Mouse (Mus musculus): Measurements from ENCODE around the gene Prkn.

Gene Prkn

DNA sequence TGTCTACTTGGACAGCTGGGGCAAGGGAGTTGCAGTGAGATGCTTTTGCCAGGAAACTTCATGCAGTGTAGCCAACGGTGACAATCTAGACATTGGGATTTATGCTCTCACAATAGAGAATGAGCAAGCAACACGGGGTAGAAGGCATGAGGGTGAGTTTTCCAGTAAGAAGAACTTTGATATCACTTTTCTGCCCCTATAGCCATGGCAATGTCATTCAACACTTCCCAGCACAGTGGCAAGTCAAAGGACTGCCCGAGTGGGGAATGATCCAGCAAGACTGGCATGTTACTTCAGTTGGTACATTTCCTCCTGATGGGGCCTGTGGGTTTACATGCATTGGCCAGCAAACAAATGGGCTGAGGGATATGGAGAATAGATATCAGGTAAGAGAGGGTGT, 577.0 kb downstream of the Prkn start:
- no peak for DNase-seq

DNA sequence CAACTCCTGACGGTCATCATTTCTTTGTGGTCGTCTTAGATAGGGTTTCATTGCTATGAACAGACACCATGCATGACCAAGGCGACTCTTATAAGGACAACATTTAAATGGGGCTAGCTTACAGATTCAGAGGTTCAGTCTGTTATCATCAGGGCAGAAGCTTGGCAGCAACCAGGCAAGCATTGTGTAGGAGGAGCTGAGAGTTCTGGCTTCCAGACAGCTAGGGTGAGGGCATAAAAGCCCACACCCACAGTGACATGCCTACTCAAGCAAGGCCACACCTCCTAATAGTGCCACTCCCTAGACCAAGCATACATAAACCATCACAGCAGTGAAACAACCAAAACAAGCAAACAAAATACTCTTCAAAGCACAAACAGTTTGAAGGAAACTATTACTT, 579.3 kb downstream of the Prkn start:
- DNase-seq = no peak

DNA sequence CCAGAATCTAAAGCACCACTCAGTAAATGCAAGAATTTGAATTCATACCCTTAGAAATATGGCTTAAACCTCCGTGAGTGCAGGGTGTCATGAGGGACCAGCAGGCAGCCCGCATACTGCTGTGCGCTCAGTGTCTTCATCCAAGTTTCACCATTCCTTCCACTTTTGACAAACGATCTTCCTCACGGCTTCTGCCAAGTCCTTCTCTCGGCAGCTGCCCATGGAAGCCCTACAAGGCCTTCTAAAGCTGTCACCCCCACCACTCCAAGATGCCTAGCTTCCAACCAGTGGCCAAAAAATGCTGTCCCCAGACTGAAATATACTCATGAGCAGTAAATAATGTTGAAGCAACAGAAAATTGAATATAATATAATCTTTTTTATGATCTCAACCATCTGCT, 580.7 kb downstream of the Prkn start:
- DNase-seq = peak; percentile 16

DNA sequence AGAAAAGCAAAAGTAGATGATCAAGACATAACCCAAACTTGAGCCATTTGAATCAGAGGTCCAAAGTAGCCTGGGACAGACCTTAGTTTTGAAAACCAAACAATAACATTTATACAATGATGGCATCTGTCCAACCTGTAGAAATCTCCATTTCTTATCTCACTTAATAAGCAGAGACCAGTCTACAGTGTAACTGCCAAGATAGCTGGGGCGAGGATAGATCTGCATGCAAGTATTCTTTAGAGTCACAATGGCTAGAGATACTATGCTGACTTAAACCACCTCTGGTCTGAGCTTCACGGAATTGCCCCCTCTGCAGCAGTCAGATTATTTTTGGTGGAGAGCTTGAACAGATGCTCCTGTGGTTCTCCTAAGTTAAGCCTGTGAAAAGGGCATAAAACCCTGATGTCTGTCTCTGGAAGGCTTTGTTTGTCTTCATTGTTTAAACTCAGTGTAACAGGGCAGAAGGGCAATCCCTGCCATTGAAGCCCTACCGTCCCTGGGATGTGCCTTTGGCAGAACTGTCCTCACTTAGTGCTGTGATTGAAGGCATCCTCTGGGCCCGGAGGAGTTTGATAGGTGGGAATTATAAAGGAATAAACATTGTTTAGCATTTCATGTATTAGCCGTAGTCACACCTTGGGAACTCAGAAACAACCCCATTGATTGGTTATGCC, 581.2 kb downstream of the Prkn start:
- no peak for DNase-seq

DNA sequence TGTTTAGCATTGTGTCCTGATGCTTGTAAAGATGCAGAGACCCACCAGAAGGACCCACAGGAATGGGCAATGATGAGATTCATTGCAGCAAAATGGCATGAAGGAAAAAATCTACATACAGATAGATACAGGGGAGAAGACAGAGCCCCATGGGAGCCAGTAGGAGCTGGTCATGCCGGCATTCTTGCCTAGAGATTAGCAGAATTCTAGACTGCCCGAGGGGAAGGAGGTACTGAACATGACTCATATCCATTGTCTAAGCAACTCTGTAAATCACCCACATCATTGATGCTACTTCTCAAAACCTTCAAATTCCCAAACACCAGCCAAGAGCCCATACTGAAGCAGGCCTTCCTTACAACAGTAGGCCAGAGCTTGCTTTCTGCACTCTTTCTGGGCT, 591.1 kb downstream of the Prkn start:
- no peak for DNase-seq

DNA sequence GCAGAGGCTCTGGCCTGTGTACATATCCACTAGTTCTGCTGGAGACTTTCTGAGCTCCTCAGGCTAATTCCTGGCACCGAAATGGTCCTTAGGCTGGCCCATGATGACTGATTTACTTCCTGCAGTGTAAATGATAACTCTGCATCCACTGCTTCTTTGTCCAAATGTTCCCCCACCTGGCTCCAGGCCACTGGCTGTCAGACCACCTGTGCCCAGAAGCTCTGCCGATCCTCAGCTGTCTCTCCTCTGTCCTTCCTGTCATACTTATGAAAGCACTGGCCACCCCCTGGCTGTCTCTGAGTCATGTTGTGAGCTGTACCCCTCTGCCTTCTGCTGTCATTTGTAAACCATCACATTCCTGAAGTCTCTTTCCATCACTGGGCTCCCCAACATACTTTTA, 592.4 kb downstream of the Prkn start:
- no peak for DNase-seq

DNA sequence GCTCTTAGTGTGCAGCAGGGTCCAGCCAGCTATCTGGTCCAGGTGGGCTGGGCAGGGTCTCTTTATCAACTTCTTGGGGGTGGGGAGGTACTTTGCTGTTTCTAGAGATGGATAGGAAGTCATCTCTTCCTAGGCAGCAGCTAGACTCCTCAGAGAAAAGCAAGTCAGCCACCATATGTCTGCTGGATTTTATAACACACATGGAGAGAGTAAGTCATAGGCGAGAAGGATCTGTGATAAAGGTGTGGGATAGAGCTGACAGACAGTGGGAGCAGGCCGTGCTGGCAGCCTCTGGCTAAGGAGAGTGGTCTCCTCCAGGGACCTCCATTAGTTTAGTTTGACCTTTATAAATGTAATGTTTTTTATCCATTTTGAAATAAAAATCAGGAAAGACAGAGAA, 622.5 kb downstream of the Prkn start:
- no peak for DNase-seq

DNA sequence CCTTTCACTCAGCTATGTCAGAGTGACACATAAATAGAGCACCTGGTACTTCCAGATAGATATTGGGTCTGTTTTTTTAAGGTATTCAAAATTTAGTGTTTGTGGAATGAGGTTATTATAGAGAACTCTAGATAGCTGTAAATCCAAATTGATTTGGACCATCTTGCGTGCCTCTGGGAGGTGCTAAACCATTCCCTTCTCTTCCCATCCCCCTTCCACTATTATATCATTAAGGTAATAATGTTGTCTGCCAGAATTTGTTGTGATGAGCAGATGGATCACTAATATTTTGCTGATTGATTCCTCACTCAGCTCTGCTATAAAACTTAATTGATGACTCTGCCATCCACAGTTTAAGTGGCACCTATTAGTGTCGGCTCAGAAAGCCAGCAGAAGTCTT, 625.9 kb downstream of the Prkn start:
- no peak for DNase-seq

DNA sequence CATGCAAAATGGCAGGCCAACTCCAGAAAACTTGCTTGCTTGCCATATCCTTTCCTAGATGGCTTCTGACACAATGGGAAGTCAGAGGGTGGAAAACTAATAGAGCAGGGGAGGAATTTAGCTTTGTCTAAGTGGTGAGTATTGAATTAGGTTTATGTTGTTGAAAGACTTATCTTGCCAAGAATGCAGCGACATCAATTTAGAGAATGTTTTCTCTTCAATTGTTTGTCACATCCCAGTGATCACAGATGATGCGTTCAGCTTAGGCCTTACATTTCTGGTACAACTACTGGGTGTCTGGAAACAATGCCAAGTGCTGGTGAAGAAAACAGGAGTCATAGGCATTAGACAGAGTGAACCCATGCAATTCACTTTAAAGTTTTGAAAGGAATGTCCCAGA, 628.4 kb downstream of the Prkn start:
- DNase-seq = no peak

DNA sequence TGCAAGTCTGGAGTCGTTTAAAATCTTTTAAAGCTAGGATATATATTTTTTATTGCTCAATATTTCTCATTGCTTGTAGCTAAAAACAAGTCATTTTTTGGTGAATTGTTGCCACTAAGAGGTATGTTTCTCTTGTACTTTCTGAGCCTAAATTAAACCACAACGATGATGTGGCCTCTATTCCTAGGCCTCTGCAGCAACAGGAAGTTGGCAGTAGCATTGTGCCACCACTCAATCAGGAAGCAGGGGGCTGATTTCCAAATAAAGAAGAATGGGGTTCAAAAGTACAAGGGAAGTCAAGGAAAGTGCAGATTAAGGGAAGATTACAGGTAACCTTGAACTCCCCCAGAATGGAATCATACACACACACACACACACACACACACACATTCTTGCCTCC, 642.8 kb downstream of the Prkn start:
- no peak for DNase-seq

DNA sequence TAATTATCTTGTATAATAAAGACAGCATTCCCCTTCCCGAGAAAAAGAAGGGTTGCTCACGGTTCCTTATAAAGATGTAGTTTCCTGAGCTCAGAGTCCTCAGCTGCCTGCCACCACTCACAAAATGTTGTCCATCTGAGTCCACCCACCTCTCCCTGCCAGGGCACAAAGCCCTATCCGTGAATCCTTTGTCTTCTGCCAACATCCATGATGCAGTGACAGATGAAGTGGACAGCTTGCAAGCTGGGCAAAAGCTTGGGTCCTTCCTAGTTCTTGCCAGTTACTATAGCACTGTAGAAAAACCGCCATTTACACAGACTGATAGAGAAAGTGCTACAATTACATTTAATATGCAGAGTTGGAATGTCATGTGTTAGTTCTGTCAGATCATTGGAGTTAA, 649.9 kb downstream of the Prkn start:
- DNase-seq = peak; percentile 66

DNA sequence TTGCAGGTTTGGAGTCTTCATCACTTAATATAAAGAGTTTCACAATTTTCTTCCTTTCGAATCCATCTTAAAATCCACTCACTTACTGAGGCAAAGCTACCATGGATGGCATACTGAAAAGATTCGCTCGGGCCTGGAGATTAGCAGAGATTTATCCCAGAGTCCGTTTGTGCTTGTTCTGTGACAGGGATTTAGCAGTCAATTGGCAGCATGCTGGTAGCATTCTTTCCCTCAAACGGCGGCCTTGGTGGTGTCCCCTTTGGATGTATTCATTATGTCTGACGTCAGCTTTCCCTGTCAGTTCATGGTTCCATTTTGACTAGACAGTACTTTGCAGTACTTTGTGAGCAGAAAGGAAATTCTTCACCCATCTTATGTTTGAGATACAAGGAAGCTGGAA, 662.4 kb downstream of the Prkn start:
- no peak for DNase-seq

DNA sequence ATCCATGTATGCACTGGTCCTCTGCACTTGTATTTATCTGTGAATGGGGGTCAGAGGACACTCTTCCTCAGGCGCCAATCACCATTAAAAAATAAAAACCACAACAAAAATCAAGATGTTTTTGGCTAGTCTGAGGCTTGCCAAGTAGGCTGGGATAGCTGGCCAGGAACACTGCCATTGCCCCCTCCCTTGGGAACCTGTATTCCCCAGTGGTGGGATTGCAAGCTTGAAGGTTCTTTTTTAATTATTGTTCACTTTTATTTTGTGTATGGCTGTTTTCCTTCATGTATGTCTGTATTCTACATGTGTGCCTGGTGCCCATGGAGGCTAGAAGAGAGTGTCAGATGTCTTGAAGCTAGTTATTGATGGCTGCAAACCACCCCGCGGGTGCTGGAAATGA, 664.3 kb downstream of the Prkn start:
- no peak for DNase-seq

DNA sequence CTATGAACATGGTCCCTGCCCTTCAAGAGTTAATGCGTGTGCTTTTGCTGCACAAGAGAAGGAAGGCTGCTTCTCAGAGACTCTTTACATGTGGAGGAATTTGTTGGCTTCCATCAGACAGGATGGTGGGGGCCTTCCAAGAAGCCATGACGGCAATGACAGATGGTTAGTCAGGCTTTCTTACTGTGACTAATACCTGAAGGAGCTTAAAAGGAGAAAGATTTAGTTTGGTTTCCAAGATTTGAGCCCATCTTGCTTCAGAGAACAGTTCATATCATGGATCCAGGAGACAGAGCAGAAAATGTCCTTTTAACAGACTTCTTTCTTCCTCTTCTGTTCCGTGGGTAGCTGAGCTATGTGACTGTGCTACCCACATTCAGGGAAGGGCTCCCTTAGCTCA, 666.9 kb downstream of the Prkn start:
- no peak for DNase-seq

DNA sequence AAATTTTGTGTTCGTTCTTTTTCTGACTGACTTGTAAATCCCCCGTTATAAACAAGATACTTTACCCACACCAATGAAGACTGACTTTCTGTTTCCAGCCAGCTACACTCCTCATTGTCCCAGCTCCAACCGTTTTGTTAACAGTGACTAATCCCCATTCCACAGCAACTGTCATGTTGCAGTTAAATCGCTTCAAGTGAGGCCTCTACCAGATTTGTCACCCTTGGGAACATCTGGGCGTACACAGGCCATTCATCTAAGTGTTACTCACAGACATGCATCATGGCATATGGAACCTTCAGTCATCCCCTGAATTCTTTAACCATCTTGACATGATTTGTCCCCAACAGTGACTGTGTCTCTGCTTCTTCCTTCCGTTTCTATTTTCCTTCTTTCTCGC, 669.9 kb downstream of the Prkn start:
- DNase-seq = no peak

DNA sequence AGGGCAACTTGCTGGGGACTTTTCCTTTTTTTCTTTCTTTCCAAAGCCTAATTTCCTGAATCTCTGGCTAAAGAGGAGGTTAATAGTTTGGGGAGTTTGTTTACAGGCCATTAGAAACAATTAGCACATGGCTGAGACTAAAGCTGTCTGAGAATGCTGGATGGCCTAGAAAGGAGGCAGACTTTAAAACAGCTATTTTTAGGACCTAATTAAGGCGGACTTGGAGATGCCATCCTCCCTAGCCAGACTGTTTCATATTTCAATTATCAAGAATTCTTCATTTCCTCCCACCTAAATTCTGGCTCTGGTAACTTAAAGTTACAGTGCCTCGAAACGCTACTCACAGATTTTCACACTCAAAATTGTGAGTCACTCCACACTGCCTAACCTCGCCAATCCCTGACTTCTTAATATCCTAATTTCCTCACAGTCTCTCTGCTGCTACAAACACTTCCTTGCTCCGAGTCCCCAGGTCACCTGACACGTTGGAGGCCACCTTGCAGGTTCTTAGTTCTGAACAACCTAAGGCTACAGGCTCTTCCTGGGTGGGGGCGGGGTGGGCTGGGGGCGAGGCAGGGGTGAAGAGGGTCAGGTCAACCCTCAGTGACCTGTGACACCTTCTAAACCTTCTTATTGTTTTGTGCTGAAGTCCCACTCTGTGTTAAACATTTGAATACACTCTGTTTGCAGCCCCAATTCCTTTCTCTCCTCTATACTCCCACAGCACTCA, 674.0 kb downstream of the Prkn start:
- DNase-seq = no peak

DNA sequence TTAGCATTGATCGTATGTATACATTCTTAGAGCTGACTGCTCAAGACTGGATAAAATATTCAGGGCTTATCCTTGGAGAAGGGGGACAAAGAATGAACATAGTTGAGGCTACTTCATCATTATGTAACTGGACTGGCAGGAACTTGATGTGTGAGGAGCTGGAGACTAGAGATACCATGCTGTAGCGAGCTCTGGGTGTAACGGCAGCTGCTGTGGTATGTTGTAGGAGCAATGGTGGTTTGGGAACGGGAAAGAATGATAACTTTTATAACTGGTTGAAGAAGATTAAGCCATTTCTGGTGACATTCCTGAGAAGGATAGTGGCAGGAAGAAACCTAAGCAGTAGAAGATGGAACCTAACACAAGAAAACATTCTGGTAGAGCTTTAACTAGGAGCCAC, 675.4 kb downstream of the Prkn start:
- no peak for DNase-seq

DNA sequence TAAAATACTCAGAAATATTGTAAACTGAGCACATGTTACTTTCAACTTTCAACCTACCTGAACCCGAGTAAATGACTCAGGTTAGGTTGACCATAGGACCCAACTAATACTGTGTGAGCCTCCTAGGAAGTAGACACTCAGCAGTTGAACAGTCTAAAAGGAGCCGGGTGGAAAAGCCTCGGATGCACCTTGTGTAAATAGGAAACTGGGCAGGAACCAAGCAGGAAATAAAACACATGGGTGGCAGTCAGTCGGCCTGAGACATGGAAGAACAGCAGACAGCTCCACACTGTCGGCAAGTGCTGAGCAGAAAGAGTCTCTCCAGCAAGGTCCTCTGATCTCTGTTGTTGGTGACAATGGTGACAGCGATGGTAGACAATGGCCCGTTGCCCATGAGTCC, 676.0 kb downstream of the Prkn start:
- DNase-seq = no peak

DNA sequence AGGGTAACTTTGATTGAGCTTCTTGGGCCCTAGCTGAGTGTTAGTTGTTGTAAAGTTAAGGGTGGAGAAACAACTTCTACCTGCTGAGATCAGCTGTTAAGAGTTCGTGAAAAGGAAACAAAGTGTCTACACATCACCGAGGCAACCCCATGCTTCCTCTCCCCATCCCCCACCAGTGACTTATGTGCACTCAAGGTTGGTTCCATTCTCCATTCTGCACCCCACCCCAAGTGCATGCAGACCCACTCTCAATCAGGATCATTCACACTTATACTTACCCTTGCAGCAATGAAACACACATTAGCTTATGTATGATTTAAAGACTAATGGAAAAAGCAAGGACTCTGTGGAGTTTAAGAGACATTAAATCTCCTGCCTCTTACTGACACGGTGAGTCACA, 691.9 kb downstream of the Prkn start:
- DNase-seq = no peak

DNA sequence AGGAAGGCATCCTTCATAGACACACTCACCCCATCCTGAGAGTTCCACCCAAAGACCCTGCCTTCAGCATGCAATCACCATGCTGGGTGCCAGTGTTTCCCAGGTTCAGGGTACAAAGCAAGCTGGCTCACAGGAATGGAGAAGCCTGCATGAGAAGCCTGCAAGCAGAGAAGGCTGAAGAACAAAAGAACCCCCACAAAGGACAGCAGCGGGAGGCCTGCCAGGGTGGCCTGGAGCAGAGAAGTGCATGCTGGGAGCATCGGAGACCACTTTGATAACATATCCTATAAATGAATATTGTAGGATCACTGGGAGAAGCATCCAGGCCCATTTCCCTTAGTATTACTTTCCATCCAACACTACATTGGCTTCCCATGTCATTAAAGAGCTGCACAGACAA, 692.6 kb downstream of the Prkn start:
- no peak for DNase-seq

DNA sequence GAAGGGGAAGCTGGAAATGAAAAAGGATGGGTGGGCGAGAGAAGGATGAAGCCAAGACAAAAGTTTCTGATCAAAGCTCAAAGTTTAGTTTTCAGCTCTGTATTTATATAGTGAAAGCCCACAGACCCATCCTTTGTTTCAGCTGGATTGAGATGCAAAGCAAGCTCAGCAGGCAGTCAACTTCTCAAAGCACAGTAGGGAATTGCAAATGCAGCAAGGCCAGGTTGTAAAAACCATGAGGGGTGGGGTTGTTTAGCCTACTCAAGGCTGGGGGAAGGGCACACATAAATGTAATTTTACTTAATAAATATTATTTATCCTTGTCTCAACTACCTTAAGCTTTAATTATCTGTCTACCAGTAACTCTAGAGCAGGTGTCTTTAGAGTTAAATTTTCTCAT, 693.7 kb downstream of the Prkn start:
- DNase-seq = no peak

DNA sequence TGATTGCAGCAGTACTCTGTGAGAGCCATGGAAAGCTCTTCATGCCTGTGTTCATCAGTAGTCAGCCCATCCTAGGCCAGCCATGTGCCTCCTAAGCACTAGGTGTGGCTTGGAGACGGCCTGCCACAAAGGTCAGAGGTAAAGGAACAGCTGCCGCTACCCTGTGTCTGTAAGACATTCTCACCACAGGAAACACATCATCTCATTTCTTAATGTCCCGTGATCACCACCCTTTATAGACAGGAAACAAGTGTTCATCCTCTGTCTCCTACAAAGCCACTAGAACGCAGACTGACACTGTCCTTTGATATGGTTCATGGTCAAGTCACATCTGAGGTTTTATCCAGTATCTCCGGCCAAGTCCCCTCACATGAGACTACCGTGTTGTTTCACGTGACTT, 698.6 kb downstream of the Prkn start:
- no peak for DNase-seq

DNA sequence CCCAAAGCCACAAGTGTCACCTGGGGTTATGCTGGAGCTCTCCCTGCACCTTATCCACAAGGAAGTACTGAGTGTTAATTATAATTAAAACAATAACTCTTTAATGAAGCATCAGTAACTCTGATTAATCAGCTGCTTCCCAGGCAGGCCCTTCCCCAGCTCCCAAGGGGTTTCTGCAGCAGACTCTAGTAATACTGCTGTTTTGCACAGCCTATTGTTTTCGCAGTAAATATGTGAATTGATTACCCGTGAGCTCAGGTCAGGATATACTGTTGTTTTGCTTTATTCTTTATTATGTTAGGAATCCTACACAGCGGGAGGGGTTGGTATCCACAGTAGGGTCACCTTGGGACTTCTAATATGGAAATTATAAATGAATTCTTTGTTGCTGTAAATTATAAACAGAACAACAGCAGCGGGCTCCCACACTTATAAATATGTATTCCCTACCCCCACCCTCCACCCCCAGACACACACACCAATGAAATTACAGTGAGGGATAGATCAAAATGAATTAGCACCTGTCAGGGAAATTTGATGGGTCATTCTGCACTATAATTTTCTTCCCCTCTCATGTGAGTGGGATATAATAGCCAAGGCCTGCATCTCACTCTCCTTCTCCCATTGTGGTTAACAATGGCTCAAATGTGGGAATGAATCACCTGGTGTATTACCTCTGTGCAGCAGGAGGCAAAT, 701.9 kb downstream of the Prkn start:
- no peak for DNase-seq

DNA sequence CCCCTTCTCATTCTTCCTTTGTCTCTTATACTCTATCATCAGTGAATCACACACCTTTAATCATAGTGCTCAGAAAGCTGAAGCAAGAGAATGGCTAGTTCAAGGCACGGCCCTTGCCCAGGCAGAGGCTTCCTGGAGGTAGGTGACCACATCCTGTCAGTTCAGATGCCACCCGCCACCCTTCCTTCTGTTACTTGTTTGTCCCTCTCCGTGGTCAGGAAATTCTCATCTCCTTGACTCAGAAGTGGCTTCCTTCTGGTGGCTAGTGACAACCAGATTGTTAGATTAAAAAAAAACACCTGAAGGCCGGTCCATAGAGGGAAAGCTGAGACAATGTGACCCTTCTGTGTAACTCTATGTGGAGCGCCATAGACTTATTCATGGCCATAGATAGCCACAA, 710.4 kb downstream of the Prkn start:
- no peak for DNase-seq

DNA sequence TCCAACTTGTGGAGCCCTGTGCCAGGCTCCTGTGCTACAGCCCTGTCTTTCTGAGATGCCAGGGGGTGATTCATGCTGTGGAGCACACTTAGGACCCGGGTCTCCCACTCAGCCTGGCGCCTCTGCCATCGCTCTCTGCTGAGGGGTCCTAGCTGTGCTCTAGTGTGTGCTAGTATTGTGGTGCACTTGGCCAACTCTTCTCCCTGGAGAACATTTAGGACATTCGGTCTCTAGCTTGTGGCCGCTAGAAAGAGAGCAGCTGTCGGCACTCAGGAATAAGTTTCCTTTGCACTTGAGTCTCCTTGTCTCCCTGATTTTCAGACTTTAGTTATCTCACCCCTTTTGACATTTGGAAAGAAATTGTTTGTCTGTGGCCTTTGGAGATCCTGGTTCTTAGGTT, 725.5 kb downstream of the Prkn start:
- DNase-seq = no peak

Data from cerebellum, adult 11 months (tissue).